Mouse (Mus musculus) adrenal gland, postnatal 4 days (tissue): ENCODE data around the gene Dexi. TPM values are rescaled to one million over a fixed set of nuclear protein-coding genes. Genes with fewer than 3 reads are reported as not detected.

ENCODE experiments used
- DNase-seq, 2 experiments: peaks; one replicate each; pipeline ENCODE4 v3.0.0; 2021 to 2022; ENCODE audit warnings: low spot score in 2 of 2, mixed read lengths in 2 of 2
- long read RNA-seq, 2 experiments: library from polyadenylated mRNA; stranded (forward); transcript quantifications; one replicate each; pipeline ENCODE4 v2.0.0; 2021
- total RNA-seq, 2 experiments: library from RNA; stranded (reverse); gene quantifications; 2 replicates each; pipeline ENCODE4 v1.2.3; 2021

Dexi gene
- 10 to 100 TPM; 21.8 to 23.0 TPM for total RNA-seq
- long read RNA-seq, experiment 1, transcript Dexi-201 (2 exons, 1,389 nt) = major isoform, 24 of 29 reads
- long read RNA-seq, experiment 1, partial matches to known transcripts = 1 of 29 reads
- long read RNA-seq, experiment 1, other reads (novel, unspliced or antisense) = 3 of 29 reads
- long read RNA-seq, experiment 2, transcript Dexi-201 (2 exons, 1,389 nt) = major isoform, 38 of 42 reads
- long read RNA-seq, experiment 2, partial matches to known transcripts = 0 of 42 reads
- long read RNA-seq, experiment 2, other reads (novel, unspliced or antisense) = 4 of 42 reads

GRCm38 (mm10) chr16:10542698-10543365 is at the start of gene Dexi:
Gene Dexi, minus strand, starts transcription at chr16:10543054.
- DNase-seq = peak; percentile 73 to 83

GRCm38 (mm10) chr16:10586546-10586945 is 43.7 kb upstream of the Dexi start:
- no peak for DNase-seq

GRCm38 (mm10) chr16:10585165-10585564 is 42.3 kb upstream of the Dexi start:
- no peak for DNase-seq

- DNase-seq = no peak
Measured at GRCm38 (mm10) chr16:10581234-10581898, 38.5 kb upstream of the Dexi start.

GRCm38 (mm10) chr16:10578376-10578775 is 35.5 kb upstream of the Dexi start:
- no peak for DNase-seq

- DNase-seq = no peak
Measured at GRCm38 (mm10) chr16:10577548-10577947, 34.7 kb upstream of the Dexi start.

- DNase-seq = no peak
Measured at GRCm38 (mm10) chr16:10575915-10576314, 33.1 kb upstream of the Dexi start.

- no peak for DNase-seq
Measured at GRCm38 (mm10) chr16:10574936-10575335, 32.1 kb upstream of the Dexi start.

GRCm38 (mm10) chr16:10571820-10572219 is 29.0 kb upstream of the Dexi start:
- DNase-seq = no peak

- DNase-seq = peak in 1 of 2 experiments; percentile 36
Measured at GRCm38 (mm10) chr16:10570708-10571107, 27.9 kb upstream of the Dexi start.

GRCm38 (mm10) chr16:10569809-10570395 is 27.0 kb upstream of the Dexi start:
- no peak for DNase-seq

- DNase-seq = no peak
Measured at GRCm38 (mm10) chr16:10567153-10567552, 24.3 kb upstream of the Dexi start.

GRCm38 (mm10) chr16:10565278-10565885 is 22.5 kb upstream of the Dexi start:
- peak; percentile 39 to 52 for DNase-seq

GRCm38 (mm10) chr16:10559991-10560390 is 17.1 kb upstream of the Dexi start:
- DNase-seq = no peak

- DNase-seq = no peak
Measured at GRCm38 (mm10) chr16:10553858-10554257, 11.0 kb upstream of the Dexi start.

GRCm38 (mm10) chr16:10551592-10551991 is 8.7 kb upstream of the Dexi start:
- DNase-seq = no peak

- DNase-seq = no peak
Measured at GRCm38 (mm10) chr16:10549600-10549999, 6.7 kb upstream of the Dexi start.

- no peak for DNase-seq
Measured at GRCm38 (mm10) chr16:10548938-10549337, 6.1 kb upstream of the Dexi start.

GRCm38 (mm10) chr16:10546865-10547264 is 4.0 kb upstream of the Dexi start:
- no peak for DNase-seq

- peak; percentile 76 to 90 for DNase-seq
Measured at GRCm38 (mm10) chr16:10544995-10545622, 2.3 kb upstream of the Dexi start, which contains the start of gene Clec16a. Gene Clec16a, plus strand, starts transcription at chr16:10545339.

GRCm38 (mm10) chr16:10542266-10542665 is 588 bp downstream of the Dexi start:
- DNase-seq = no peak
